Mouse (Mus musculus): ENCODE results near the gene L3hypdh. TPM values are rescaled to one million over a fixed set of nuclear protein-coding genes. Genes with fewer than 3 reads are reported as not detected.
A peak's percentile ranks its signal among the peaks of the same experiment; 100 is the strongest.

L3hypdh gene
- total and polyA plus RNA-seq, 2 experiments from 2014 or later, result 7.6 to 12.7 TPM

DNA sequence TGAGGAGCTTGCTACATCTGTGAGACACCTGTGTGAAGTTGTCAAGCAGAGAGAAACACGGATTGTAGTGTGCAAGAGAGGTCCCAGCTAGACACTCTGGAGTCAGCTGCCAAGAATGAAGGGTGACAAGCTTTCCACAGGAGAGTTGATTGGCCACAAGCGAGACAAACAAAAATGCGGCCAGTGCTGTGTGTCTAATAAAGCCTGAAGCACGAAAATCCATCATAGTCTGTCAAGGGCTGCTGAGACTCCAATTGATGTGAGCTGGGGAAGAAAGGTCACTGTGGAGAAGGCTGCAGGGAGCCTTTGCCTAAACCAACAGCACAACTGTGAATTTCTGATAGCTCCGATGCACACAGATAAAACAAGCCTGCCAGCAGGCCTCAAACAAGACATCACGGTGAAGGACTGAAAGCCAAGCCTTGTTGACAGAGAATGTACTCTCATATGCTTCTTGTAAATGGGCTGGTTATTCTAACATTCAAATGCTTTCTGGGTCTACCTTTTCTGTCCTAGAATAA lies 59.9 kb downstream of the L3hypdh start:
- ATAC-seq (peak; percentile 78), DNase-seq (ENCODE audit: low spot score) (peak; percentile 52)
- TF ChIP-seq CTCF (IDR thresholded peaks at IDR 0.05; ENCODE audit: low read depth), result no peak
- H3K9ac ChIP-seq (replicated peaks; ENCODE audit: low read length), result no peak overlapping the region
- WGBS, result 16% methylated on average over 6 of the region's 6 CpGs
- H3K36me3 ChIP-seq (ENCODE audit: insufficient read depth, low read length), result no peaks in the 10 kb centered on the region
- H3K4me2 ChIP-seq (ENCODE audit: low read depth, low read length), result no peak overlapping the region
- no peak overlapping the region for H3K27ac ChIP-seq
- H3K9me3 ChIP-seq (ENCODE audit: low read length), result no peaks in the 10 kb centered on the region
- no peaks in the 10 kb centered on the region for H3K4me1 ChIP-seq (ENCODE audit: insufficient read depth, low read length)
- H3K4me3 ChIP-seq (ENCODE audit: low read length), result no peak overlapping the region
- no peaks in the 10 kb centered on the region for H3K27me3 ChIP-seq (ENCODE audit: insufficient read depth, low read length)

GRCm38 (mm10) chr12:72023572-72023971 lies 61.7 kb downstream of the L3hypdh start:
- Histone ChIP-seq H3K27ac (no peak overlapping the region), H3K4me1 (ENCODE audit: insufficient read depth, low read length) (no peaks in the 10 kb centered on the region), H3K27me3 (ENCODE audit: insufficient read depth, low read length) (no peaks in the 10 kb centered on the region), H3K36me3 (ENCODE audit: insufficient read depth, low read length) (no peaks in the 10 kb centered on the region), H3K4me3 (ENCODE audit: low read length) (no peak overlapping the region), H3K4me2 (ENCODE audit: low read depth, low read length) (no peak overlapping the region), H3K9me3 (ENCODE audit: low read length) (no peaks in the 10 kb centered on the region), H3K9ac (replicated peaks; ENCODE audit: low read length) (no peak overlapping the region)
- WGBS, result 96% methylated on average over 5 of the region's 5 CpGs
- ATAC-seq (no peak), DNase-seq (ENCODE audit: low spot score) (no peak)
- TF ChIP-seq CTCF (IDR thresholded peaks at IDR 0.05; ENCODE audit: low read depth), result no peak

Small RNA genes within 50 kb of the gene (microRNA-seq; reads per million reads assigned to microRNA genes)
- gene Gm24466, result 0 reads per million in 2 experiments

Other genes starting within 250 kb of the L3hypdh start
- 20.5 and 23.7 TPM in 2 replicates for gene Gpr135, start 14.3 kb downstream of the L3hypdh start, total RNA-seq (2014; rRNA removed)
- gene Gpr135, start 14.3 kb downstream of the L3hypdh start, polyA plus RNA-seq (2015; fragmentation: Nextera tagmentation; extraction: Ambion mirVana), result 11.0 and 11.5 TPM in 2 replicates
- gene Jkamp, start 150 bp upstream of the L3hypdh start, total RNA-seq (2014; rRNA removed), result 84.9 and 88.2 TPM in 2 replicates
- 112 and 117 TPM in 2 replicates for gene Jkamp, start 150 bp upstream of the L3hypdh start, polyA plus RNA-seq (2015; fragmentation: Nextera tagmentation; extraction: Ambion mirVana)
- not detected in 2 replicates for gene Ccdc175, start 99.6 kb upstream of the L3hypdh start, total RNA-seq (2014; rRNA removed)
- not detected in 2 replicates for gene Ccdc175, start 99.6 kb upstream of the L3hypdh start, polyA plus RNA-seq (2015; fragmentation: Nextera tagmentation; extraction: Ambion mirVana)